Mouse (Mus musculus) gastrocnemius, adult 2 months (tissue): ENCODE results near the gene Lrrc2. TPM values are rescaled to one million over a fixed set of nuclear protein-coding genes. Genes with fewer than 3 reads are reported as not detected.

Source experiments
- DNase-seq: peaks from one replicate; pipeline ENCODE4 v3.0.0; 2022
- H3K27ac ChIP-seq: fragments of 200-600 bp; 2 replicates; pipeline ENCODE4 v1.8.1; 2022; ENCODE audit warnings: mild to moderate bottlenecking
- H3K4me3 ChIP-seq: fragments of 200-600 bp; 2 replicates; pipeline ENCODE4 v1.8.1; 2022; ENCODE audit warnings: mild to moderate bottlenecking, moderate library complexity
- CTCF ChIP-seq: fragments of 200-600 bp; IDR thresholded peaks from 2 replicates; pipeline ENCODE4 v1.8.1; 2022; ENCODE audit warnings: antibody characterized with exemption, mild to moderate bottlenecking, moderate library complexity
- intact Hi-C: fragments of 180-260 bp; cut with DNase I; formaldehyde crosslinking; loops from one replicate; pipeline ENCODE4 v1.15.1; 2025
- total RNA-seq, 2 experiments: library from RNA; stranded (reverse); gene quantifications; 2 replicates each; pipeline ENCODE4 v1.2.3; 2021

The Lrrc2 gene
- total RNA-seq, 2 experiments from 2014 or later = 75.0 to 80.8 TPM

DNA sequence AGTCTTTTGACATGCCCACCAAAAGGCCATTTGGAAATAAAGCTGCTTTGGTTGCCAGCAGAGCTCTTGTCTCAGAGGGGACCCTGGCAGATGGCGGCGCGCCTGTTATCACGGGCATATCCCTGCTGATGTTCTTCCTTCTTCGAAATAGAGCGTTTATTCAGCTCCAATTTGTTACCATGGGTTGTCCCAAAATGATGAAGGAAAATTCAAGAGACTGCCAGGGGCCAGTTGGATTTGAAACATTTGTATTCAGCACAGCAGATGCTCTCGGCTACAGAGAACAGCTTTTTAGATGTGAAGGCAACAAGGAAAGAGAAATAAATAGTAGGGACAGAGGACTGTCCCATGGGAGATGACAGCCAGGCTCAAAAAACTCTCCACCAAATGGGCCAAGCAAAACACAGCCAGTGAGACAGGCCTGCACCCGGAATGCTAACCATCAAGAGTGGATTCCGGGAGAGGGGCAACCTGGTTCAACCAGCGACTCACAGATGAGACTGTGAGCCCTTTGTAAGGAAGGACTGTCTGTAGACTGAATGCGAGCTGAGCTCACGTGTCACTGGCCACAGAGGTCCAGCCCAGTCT lies 17.4 kb upstream of the Lrrc2 start:
- no peak for TF ChIP-seq CTCF
- peak overlapping the region; percentile 69 for H3K27ac ChIP-seq
- DNase-seq = no peak
- no peak overlapping the region for H3K4me3 ChIP-seq
- intact Hi-C loops = no loop called here

DNA sequence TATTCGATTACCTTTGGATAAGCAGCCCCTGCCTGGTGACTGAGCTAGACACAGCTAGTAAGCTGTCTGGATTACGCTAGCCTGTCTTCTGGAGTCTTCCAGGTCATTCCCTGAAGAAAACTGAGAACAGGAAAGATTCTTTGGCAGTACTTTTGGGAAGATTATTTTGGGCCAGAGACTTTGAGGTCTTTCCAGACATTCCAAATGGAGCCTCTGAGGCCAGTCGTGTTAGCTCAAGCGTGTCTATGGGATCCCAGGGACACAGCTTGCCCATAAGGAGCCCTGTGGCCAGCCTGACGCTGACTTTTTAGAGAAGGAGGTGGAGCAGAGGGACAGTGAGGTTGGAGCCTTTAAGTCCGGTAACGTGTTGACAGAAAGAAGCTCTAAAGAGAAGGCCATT lies 15.4 kb upstream of the Lrrc2 start:
- Histone ChIP-seq H3K27ac (peak overlapping the region; percentile 69), H3K4me3 (no peak overlapping the region)
- intact Hi-C loops = no loop called here
- TF ChIP-seq CTCF = no peak
- no peak for DNase-seq

DNA sequence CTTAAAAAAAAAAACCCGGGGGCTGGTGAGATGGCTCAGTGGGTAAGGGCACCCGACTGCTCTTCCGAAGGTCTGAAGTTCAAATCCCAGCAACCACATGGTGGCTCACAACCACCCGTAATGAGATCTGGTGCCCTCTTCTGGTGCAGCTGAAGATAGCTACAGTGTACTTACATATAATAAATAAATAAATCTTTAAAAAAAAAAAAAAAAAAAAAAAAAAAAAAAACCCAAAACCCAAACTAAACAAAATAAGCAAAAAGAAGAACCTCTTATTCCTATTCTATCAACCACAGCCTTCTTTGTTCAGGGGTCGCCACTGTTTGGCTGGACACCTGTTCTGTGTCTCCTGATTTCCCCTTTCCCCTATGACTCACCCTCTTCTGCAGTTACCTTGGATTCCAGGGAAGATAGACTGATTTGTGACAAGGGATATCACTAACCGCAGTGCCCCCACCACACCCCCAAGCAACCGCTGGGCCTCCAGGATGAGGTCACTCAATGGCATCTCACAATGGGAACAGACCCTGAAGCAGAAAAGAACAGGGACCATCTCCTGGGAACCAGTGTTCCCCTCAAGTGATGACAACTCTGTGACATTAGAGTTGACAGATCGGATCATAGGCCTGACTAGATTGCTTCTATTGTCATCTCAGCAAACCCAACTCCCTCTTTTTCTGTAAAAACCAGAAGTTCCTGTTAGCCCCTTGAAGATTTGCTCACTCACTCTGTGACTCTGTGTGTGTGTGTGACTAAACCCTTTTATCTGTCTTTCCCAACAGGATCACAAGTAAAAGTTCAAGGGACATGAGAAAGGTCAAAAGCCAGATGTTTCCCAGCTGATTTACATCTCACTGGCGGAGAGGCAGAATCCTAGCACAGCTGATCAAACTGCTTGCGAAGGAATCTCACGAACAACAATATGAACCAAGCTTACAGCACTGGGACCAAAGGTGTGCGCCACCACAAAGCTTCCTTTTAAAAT lies 13.5 kb upstream of the Lrrc2 start:
- peak overlapping the region; percentile 35 for H3K27ac ChIP-seq
- intact Hi-C loops = no loop called here
- peak; percentile 25; the same call in 1 of the 2 replicates for TF ChIP-seq CTCF
- no peak overlapping the region for H3K4me3 ChIP-seq
- DNase-seq = no peak

DNA sequence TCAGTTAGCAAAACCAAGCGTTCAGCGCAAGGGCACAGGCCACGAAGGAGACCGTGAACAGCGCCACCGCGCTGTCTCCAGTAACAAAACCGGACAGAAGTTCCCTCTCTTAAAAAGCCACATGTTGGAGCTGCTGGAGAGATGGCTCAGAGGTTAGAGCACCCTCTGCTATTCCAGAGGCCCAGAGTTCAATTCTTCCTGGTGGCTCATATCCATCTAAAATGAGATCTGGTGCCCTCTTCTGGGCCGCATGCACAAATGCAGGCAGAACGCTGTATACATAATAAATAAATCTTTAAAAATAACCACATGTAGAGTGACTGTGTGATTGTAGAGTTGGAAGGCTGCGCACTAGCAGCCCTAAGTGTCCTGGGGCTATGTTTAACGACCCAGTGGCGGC lies 7.1 kb upstream of the Lrrc2 start:
- intact Hi-C loops = no loop called here
- Histone ChIP-seq H3K27ac (no peak overlapping the region; the same call in 1 of the 2 replicates), H3K4me3 (no peak overlapping the region)
- TF ChIP-seq CTCF = peak; percentile 74
- DNase-seq = no peak

DNA sequence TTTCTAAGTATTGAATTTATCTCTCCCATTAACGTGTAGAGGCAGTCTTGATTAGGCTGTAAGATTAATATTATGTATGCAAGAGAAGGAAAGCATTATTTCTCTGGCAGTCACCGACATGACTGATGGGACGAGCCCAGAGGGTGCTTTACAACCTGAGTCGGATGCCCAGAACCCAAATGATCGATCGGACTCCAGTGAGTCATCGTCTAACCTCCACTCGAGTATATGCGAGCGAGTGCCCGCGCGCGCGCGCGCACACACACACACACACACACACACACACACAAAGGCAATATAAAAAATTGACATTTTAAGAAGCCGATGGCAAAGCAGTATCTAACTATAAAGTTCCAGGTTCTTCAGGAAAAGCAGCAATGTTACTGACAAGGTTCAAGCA lies 6.0 kb upstream of the Lrrc2 start:
- Histone ChIP-seq H3K27ac (no peak overlapping the region), H3K4me3 (no peak overlapping the region)
- intact Hi-C loops = no loop called here
- DNase-seq = no peak
- TF ChIP-seq CTCF = no peak

DNA sequence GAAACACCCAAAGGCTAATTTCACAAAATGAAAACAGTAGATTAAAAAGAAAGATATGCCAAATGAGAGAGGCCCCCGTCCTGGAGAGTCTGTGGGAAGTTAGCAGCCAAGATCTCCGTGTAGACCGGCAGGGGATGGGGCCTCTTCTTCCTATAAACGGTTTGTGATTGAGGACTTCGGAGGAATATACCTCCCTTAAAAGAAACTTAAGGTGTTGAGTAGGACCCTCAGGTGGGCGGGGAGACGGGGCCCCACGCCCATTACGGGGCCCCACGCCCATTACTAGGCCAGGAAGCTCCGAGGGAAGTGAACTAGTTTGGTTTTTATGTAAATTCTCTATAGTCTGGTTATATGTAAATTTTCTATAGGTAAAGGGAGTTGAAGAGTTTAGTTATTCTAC lies 5.4 kb upstream of the Lrrc2 start, which contains the start of gene Tdgf1:
Gene Tdgf1, minus strand, starts transcription at position 233 of the 400 bp plus-strand sequence.
- no peak for TF ChIP-seq CTCF
- intact Hi-C loops = no loop called here
- H3K4me3 ChIP-seq = no peak within 1 kb of the TSS

DNA sequence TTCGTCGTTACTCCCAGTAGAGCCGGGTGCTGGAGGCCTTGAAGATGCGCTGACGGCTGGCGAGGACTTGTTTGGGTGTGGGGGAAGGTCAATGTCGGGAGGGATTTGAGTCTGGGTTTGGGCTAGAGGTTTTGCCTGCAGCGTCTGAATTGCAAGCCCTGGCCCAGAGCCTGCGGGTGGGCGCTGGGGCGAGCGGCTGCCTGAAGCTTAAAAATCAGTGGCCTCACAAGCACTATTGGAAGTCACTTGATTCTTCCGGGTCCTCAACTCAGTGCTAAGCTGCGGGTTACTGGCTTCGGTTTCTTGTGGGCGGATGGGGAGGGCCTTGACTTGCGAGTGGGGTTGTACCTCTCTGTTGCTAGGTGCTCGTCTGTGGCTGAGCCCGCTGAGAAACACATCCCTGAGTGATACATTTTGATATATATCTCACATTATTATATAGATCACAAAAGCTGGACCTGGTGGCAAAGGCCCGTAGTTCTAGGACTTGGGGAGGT lies 4.7 kb upstream of the Lrrc2 start:
- intact Hi-C loops = no loop called here
- no peak for DNase-seq
- H3K4me3 ChIP-seq = no peak overlapping the region
- TF ChIP-seq CTCF = no peak
- no peak overlapping the region for H3K27ac ChIP-seq

More for the DNA sequence above, 5.4 kb upstream of the Lrrc2 start, which contains the start of gene Tdgf1:
- no peak within 1 kb of the TSS for H3K27ac ChIP-seq
- DNase-seq = no peak

DNA sequence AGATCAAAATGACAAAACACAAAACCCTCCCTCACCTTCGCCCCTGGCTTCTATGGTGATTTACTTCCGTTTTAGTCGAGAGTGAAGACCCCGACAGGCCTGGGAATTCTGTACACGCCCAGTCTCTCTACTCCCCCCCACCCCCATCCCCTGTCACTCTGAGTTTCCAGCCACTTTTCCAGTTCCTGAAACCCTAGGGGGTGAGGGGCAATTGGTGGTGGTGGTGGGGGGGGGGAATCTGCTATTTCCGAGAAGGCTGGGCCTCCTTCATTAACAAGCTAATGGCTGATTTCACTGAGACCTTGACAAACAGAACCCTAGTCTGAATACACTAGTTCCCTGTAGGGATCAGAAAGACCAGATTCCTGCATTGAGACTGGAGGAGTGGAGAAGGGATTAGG lies 4.1 kb upstream of the Lrrc2 start:
- DNase-seq = no peak
- intact Hi-C loops = no loop called here
- Histone ChIP-seq H3K27ac (no peak overlapping the region), H3K4me3 (no peak overlapping the region)
- TF ChIP-seq CTCF = no peak

DNA sequence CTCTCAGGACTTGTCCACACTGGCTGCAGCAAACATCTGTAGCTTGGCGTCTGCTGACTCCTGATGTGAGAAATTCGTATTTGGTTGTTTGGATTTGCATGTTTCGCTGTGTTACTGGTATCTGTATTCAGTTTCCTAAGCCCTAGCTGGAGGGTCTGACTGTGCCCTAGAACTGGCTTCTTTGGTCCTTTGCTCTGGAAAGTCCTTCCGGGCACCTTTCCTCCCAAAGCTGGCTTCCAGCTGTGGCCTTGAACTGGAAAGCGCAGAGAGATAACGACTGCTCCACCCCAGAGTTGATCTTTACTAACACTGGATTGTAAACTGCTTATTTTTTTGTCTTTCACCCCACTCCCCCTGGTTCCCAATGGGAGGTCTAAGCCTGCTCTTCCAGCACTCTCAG lies 3.4 kb upstream of the Lrrc2 start:
- TF ChIP-seq CTCF = no peak
- intact Hi-C loops = no loop called here
- Histone ChIP-seq H3K27ac (no peak overlapping the region), H3K4me3 (no peak overlapping the region)
- DNase-seq = no peak

DNA sequence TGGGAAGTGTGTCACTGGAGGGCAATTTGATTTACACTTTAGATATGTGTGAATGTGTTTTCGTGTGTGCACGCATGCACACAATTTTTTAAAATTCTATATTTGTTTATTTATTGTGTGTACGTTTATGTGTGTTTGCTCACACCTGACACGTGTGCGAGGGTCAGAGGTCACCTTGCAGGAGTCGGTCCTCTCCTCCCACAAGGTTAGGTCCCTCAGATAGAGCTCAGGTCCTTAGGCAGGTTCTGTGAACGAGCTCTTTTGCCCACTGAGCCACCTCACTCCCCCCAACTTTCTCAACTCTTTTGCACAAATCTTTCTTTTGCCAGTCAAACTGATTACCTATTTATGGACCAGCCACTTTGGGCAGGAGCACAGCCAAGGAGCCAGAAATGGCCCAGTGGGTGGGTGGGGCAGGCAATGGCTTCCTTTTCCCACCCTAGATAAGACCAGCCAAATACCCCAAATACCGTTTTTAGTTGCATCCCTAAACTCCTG lies 2.5 kb upstream of the Lrrc2 start:
- no peak for DNase-seq
- TF ChIP-seq CTCF = no peak
- Histone ChIP-seq H3K4me3 (no peak overlapping the region), H3K27ac (no peak overlapping the region)
- intact Hi-C loops = no loop called here

DNA sequence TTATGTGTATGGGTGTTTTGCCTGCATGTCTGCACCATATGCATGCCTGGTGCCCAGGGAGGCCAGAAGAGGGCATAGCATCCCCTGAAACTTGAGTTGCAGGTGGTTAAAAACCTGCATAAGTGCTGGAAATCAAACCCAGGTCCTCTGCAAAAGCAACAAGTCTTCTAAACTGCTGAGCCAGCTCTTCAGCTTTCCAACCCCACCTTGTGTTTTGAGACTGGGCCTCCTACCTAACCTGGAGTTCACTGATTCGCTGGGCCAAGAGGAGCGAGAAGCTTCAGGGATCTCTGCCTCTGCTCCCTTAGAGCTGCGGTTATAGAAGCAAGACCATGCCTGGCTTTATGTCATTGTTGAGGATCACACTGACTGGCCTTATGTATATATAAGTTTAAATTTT lies 1.2 kb upstream of the Lrrc2 start:
- no peak overlapping the region for H3K4me3 ChIP-seq
- no peak overlapping the region for H3K27ac ChIP-seq
- intact Hi-C loops = loop anchor here (5.0 kb wide), 1 partner anchor 68 kb away; the partner anchor contains the start of gene Tmie
- no peak for DNase-seq
- TF ChIP-seq CTCF = no peak

DNA sequence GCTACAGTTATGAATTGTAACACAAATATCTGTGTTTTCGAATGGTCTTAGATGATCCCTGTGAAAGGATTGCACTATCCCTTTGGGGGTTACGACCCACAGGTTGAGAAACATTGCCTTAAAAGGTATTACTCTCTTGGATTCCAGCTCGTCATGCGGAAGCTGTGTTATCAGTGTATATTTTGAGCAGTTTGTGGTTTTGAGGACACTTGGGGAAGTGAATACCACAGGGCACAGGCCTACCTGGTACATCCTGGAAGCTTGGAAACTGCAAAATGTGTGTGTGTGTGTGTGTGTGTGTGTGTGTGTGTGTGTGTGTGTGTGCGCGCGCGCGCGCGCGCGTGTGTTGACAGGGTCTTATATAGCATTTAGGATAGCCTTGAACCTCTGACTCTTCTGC lies 521 bp downstream of the Lrrc2 start:
- no peak for DNase-seq
- TF ChIP-seq CTCF = no peak
- H3K4me3 ChIP-seq = no peak overlapping the region
- H3K27ac ChIP-seq = peak overlapping the region; percentile 95; the same call in 1 of the 2 replicates
- intact Hi-C loops = loop anchor here (5.0 kb wide), 1 partner anchor 70 kb away; the partner anchor contains the start of gene Tmie

DNA sequence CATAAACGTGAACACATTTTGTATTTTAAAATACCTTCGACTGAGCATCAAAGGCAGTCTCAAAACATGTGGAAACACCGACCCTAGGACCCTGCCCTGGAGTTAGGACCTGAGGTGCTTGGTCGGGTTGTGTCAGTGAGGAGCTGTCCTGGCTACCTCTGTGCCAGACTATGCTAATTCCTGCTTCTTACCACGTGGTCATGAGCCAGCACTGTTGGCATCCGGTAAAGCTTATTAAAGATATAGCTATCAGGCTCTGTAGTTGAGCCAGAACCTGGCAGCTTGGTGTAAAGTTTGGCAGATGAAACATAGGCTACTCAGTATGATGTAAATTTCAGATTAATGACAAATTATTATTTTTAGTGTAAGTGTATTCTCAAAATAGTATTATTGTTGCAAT lies 1.1 kb downstream of the Lrrc2 start:
- peak overlapping the region; percentile 95 for H3K27ac ChIP-seq
- no peak overlapping the region for H3K4me3 ChIP-seq
- intact Hi-C loops = loop anchor here (5.0 kb wide), 1 partner anchor 70 kb away; the partner anchor contains the start of gene Tmie
- DNase-seq = peak; percentile 35
- TF ChIP-seq CTCF = no peak
